Mouse (Mus musculus): ENCODE data around the gene Rrp1.
"Not testable (repeated sequence)": the region's sequence is repeated elsewhere in the genome, so short reads cannot be mapped to it uniquely, and the experiment has no call there.

The Rrp1 gene

GRCm38 (mm10) chr10:78425181-78426041 is 12.6 kb upstream of the Rrp1 start, which contains the start of gene Cstb:
Gene Cstb, plus strand, starts transcription at chr10:78425669.
- DNase-seq (ENCODE audit: low read depth, low spot score): peak; percentile 89

GRCm38 (mm10) chr10:78422614-78423013 is 9.8 kb upstream of the Rrp1 start:
- DNase-seq (ENCODE audit: low read depth, low spot score): peak; percentile 60

- peak; percentile 75 for DNase-seq (ENCODE audit: low read depth, low spot score)
These were observed 8.1 kb upstream of the Rrp1 start for GRCm38 (mm10) chr10:78420929-78421328.

- DNase-seq (ENCODE audit: low read depth, low spot score): no peak
These were observed 5.9 kb upstream of the Rrp1 start for GRCm38 (mm10) chr10:78418791-78419190.

GRCm38 (mm10) chr10:78417888-78418287 is 5.0 kb upstream of the Rrp1 start:
- DNase-seq (ENCODE audit: low read depth, low spot score): no peak

- not testable (repeated sequence) for DNase-seq (ENCODE audit: low read depth, low spot score)
These were observed 2.1 kb upstream of the Rrp1 start for GRCm38 (mm10) chr10:78414936-78415335.

GRCm38 (mm10) chr10:78413152-78413520 is 293 bp upstream of the Rrp1 start:
- no peak for DNase-seq (ENCODE audit: low read depth, low spot score)

- DNase-seq (ENCODE audit: low read depth, low spot score): no peak
These were observed 992 bp downstream of the Rrp1 start for GRCm38 (mm10) chr10:78411851-78412250.

GRCm38 (mm10) chr10:78409035-78409788 is 3.6 kb downstream of the Rrp1 start:
- no peak for DNase-seq (ENCODE audit: low read depth, low spot score)

GRCm38 (mm10) chr10:78407132-78407531 is 5.7 kb downstream of the Rrp1 start:
- DNase-seq (ENCODE audit: low read depth, low spot score): no peak

- DNase-seq (ENCODE audit: low read depth, low spot score): peak; percentile 7
These were observed 6.7 kb downstream of the Rrp1 start for GRCm38 (mm10) chr10:78406152-78406551.

- no peak for DNase-seq (ENCODE audit: low read depth, low spot score)
These were observed 10.4 kb downstream of the Rrp1 start for GRCm38 (mm10) chr10:78402301-78402922.

- DNase-seq (ENCODE audit: low read depth, low spot score): no peak
These were observed 11.7 kb downstream of the Rrp1 start for GRCm38 (mm10) chr10:78401127-78401526.

- DNase-seq (ENCODE audit: low read depth, low spot score): peak; percentile 92
These were observed 13.7 kb downstream of the Rrp1 start for GRCm38 (mm10) chr10:78399090-78399657.

- DNase-seq (ENCODE audit: low read depth, low spot score): no peak
These were observed 16.3 kb downstream of the Rrp1 start for GRCm38 (mm10) chr10:78396625-78396885.

GRCm38 (mm10) chr10:78395819-78396624 is 16.8 kb downstream of the Rrp1 start:
- peak; percentile 89 for DNase-seq (ENCODE audit: low read depth, low spot score)

- no peak for DNase-seq (ENCODE audit: low read depth, low spot score)
These were observed 17.5 kb downstream of the Rrp1 start for GRCm38 (mm10) chr10:78395377-78395776.

- DNase-seq (ENCODE audit: low read depth, low spot score): peak; percentile 84
These were observed 20.8 kb downstream of the Rrp1 start for GRCm38 (mm10) chr10:78392072-78392471.

- no peak for DNase-seq (ENCODE audit: low read depth, low spot score)
These were observed 21.8 kb downstream of the Rrp1 start for GRCm38 (mm10) chr10:78390982-78391470.

- no peak for DNase-seq (ENCODE audit: low read depth, low spot score)
These were observed 24.4 kb downstream of the Rrp1 start for GRCm38 (mm10) chr10:78388216-78388980.

Data from A20 (cell line).